Mouse (Mus musculus) yolk sac, embryonic 10.5 days (tissue): ENCODE data around the gene Tcirg1.

Source experiments
- DNase-seq: peaks from one replicate; pipeline ENCODE4 v3.0.0-alpha.2; 2017; ENCODE audit warnings: low spot score

The Tcirg1 gene

GRCm38 (mm10) chr19:3851502-3851962 is 55.4 kb downstream of the Tcirg1 start, which contains the start of gene Chka:
TSS of gene Chka (plus strand) at chr19:3851773.
- peak; percentile 99 for DNase-seq

- peak; percentile 84 for DNase-seq
These were observed 56.0 kb downstream of the Tcirg1 start for GRCm38 (mm10) chr19:3850847-3851469.

GRCm38 (mm10) chr19:3850076-3850475 is 56.9 kb downstream of the Tcirg1 start:
- peak; percentile 69 for DNase-seq

- DNase-seq, result no peak
These were observed 57.7 kb downstream of the Tcirg1 start for GRCm38 (mm10) chr19:3849251-3849650.

GRCm38 (mm10) chr19:3848207-3848808 is 58.6 kb downstream of the Tcirg1 start:
- no peak for DNase-seq

GRCm38 (mm10) chr19:3847711-3848110 is 59.2 kb downstream of the Tcirg1 start:
- DNase-seq, result no peak

- DNase-seq, result no peak
These were observed 60.0 kb downstream of the Tcirg1 start for GRCm38 (mm10) chr19:3846676-3847604.
